Mouse (Mus musculus): ENCODE measurements around the gene Dstyk.

Dstyk gene

GRCm38 (mm10) chr1:132388813-132389803 is 28.2 kb upstream of the Dstyk start:
- no peak for DNase-seq (ENCODE audit: low spot score)

GRCm38 (mm10) chr1:132389886-132390585 is 27.3 kb upstream of the Dstyk start:
- peak; percentile 38 for DNase-seq (ENCODE audit: low spot score)

- no peak for DNase-seq (ENCODE audit: low spot score)
Observed at GRCm38 (mm10) chr1:132390691-132391579, 26.4 kb upstream of the Dstyk start, which contains the start of gene Tmcc2. Gene Tmcc2, minus strand, starts transcription at chr1:132391281.

- peak; percentile 57 for DNase-seq (ENCODE audit: low spot score)
Observed at GRCm38 (mm10) chr1:132391580-132392022, 25.8 kb upstream of the Dstyk start.

GRCm38 (mm10) chr1:132392872-132393271 is 24.5 kb upstream of the Dstyk start:
- no peak for DNase-seq (ENCODE audit: low spot score)

GRCm38 (mm10) chr1:132396705-132397104 is 20.6 kb upstream of the Dstyk start:
- DNase-seq (ENCODE audit: low spot score), result no peak

GRCm38 (mm10) chr1:132400538-132400937 is 16.8 kb upstream of the Dstyk start:
- DNase-seq (ENCODE audit: low spot score), result no peak

- DNase-seq (ENCODE audit: low spot score), result no peak
Observed at GRCm38 (mm10) chr1:132401843-132402242, 15.5 kb upstream of the Dstyk start.

- peak; percentile 41 for DNase-seq (ENCODE audit: low spot score)
Observed at GRCm38 (mm10) chr1:132410657-132411056, 6.7 kb upstream of the Dstyk start.

- DNase-seq (ENCODE audit: low spot score), result no peak
Observed at GRCm38 (mm10) chr1:132416244-132416942, 962 bp upstream of the Dstyk start.

- DNase-seq (ENCODE audit: low spot score), result no peak
Observed at GRCm38 (mm10) chr1:132416943-132417290, 438 bp upstream of the Dstyk start.

GRCm38 (mm10) chr1:132420206-132420605 is 2.9 kb downstream of the Dstyk start:
- DNase-seq (ENCODE audit: low spot score), result no peak

GRCm38 (mm10) chr1:132420662-132421061 is 3.3 kb downstream of the Dstyk start:
- DNase-seq (ENCODE audit: low spot score), result no peak

- no peak for DNase-seq (ENCODE audit: low spot score)
Observed at GRCm38 (mm10) chr1:132422912-132423696, 5.7 kb downstream of the Dstyk start.

GRCm38 (mm10) chr1:132425600-132425999 is 8.2 kb downstream of the Dstyk start:
- no peak for DNase-seq (ENCODE audit: low spot score)

- DNase-seq (ENCODE audit: low spot score), result no peak
Observed at GRCm38 (mm10) chr1:132430818-132431217, 13.5 kb downstream of the Dstyk start.

GRCm38 (mm10) chr1:132431716-132432115 is 14.4 kb downstream of the Dstyk start:
- peak; percentile 29 for DNase-seq (ENCODE audit: low spot score)

- no peak for DNase-seq (ENCODE audit: low spot score)
Observed at GRCm38 (mm10) chr1:132433349-132433748, 16.0 kb downstream of the Dstyk start.

GRCm38 (mm10) chr1:132434032-132434431 is 16.7 kb downstream of the Dstyk start:
- no peak for DNase-seq (ENCODE audit: low spot score)

- DNase-seq (ENCODE audit: low spot score), result no peak
Observed at GRCm38 (mm10) chr1:132436320-132436958, 19.1 kb downstream of the Dstyk start.

Measured in urinary bladder, postnatal 14 days (tissue).